Mouse (Mus musculus) liver, embryonic 13.5 days (tissue): ENCODE data around the gene Vps37c. TPM values are rescaled to one million over a fixed set of nuclear protein-coding genes. Genes with fewer than 3 reads are reported as not detected.

Experiments
- ATAC-seq: fragments of 200-750 bp; cut with Nextera tagmentation; 2 replicates; pipeline ENCODE4 v1.8.0; 2017; ENCODE audit warnings: low read depth, mild to moderate bottlenecking, moderate number of reproducible peaks, moderate library complexity
- DNase-seq: peaks from one replicate; pipeline ENCODE4 v3.0.0; 2022
- H3K27ac ChIP-seq: fragments of 300-500 bp; sonication (generic); 2 replicates; pipeline ENCODE4 v1.5.1; 2015; ENCODE audit warnings: moderate library complexity, mild to moderate bottlenecking, inconsistent platforms
- H3K27me3 ChIP-seq: fragments of 300-500 bp; sonication (generic); 2 replicates; pipeline ENCODE4 v1.6.1; 2015; ENCODE audit warnings: mild to moderate bottlenecking, inconsistent platforms
- H3K36me3 ChIP-seq: fragments of 300-500 bp; sonication (generic); 2 replicates; pipeline ENCODE4 v1.6.1; 2015; ENCODE audit warnings: mild to moderate bottlenecking, inconsistent platforms
- H3K4me1 ChIP-seq: fragments of 300-500 bp; sonication (generic); replicated peaks from 2 replicates; pipeline ENCODE4 v1.6.1; 2015; ENCODE audit warnings: inconsistent platforms
- H3K4me2 ChIP-seq: fragments of 300-500 bp; sonication (generic); 2 replicates; pipeline ENCODE4 v1.6.1; 2015; ENCODE audit warnings: inconsistent platforms, mild to moderate bottlenecking, moderate library complexity
- H3K4me3 ChIP-seq: fragments of 300-500 bp; sonication (generic); replicated peaks from 2 replicates; pipeline ENCODE4 v1.5.1; 2015; ENCODE audit warnings: mild to moderate bottlenecking, inconsistent platforms
- H3K9ac ChIP-seq: fragments of 300-500 bp; sonication (generic); 2 replicates; pipeline ENCODE4 v1.6.1; 2015; ENCODE audit warnings: mild to moderate bottlenecking, inconsistent platforms
- H3K9me3 ChIP-seq: fragments of 300-500 bp; sonication (generic); replicated peaks from 2 replicates; pipeline ENCODE4 v1.6.1; 2016; ENCODE audit warnings: inconsistent platforms
- WGBS: fragments of 180-500 bp; shearing (Covaris S2); methylation state at CpG from one replicate; pipeline ENCODE4 v1.1.7; 2015; ENCODE audit not compliant: insufficient replicate concordance; 5-methylcytosine and 5-hydroxymethylcytosine counted together
- polyA plus RNA-seq: library from polyadenylated mRNA; unstranded; fragments of >200 nt; fragmentation: Nextera tagmentation; extraction: Ambion mirVana; gene quantifications from 2 replicates; pipeline ENCODE4 v1.2.1, GENCODE M21; 2015

Vps37c gene
- polyA plus RNA-seq, 1 experiment from 2014 or later: 10.4 TPM

- no peaks in the 10 kb centered on the region for H3K9me3 ChIP-seq
- no peaks in the 10 kb centered on the region for H3K36me3 ChIP-seq
- H3K4me3 ChIP-seq: no peak overlapping the region
- H3K9ac ChIP-seq: no peak overlapping the region
- no peak for DNase-seq
- peaks cover 59% of the 10 kb centered on the region for H3K4me1 ChIP-seq
- no peak overlapping the region for H3K4me2 ChIP-seq
- 55% methylated on average over 3 of the region's 3 CpGs for WGBS
- no peak for ATAC-seq
- no peaks in the 10 kb centered on the region for H3K27me3 ChIP-seq
- peak overlapping the region; percentile 99 for H3K27ac ChIP-seq
These were observed 23.4 kb upstream of the Vps37c start for GRCm38 (mm10) chr19:10665093-10665492.

GRCm38 (mm10) chr19:10665499-10665898, 23.0 kb upstream of the Vps37c start:
- Histone ChIP-seq H3K36me3 (no peaks in the 10 kb centered on the region), H3K9ac (no peak overlapping the region), H3K4me2 (no peak overlapping the region), H3K4me3 (no peak overlapping the region), H3K4me1 (peaks cover 55% of the 10 kb centered on the region), H3K27ac (peak overlapping the region; percentile 99; the same call in 1 of the 2 replicates), H3K27me3 (no peaks in the 10 kb centered on the region), H3K9me3 (no peaks in the 10 kb centered on the region)
- DNase-seq (peak; percentile 65), ATAC-seq (no peak)
- 5% methylated on average over 2 of the region's 2 CpGs for WGBS

GRCm38 (mm10) chr19:10671319-10671718, 17.2 kb upstream of the Vps37c start:
- Histone ChIP-seq H3K27ac (no peak overlapping the region), H3K4me3 (no peak overlapping the region), H3K9me3 (no peaks in the 10 kb centered on the region), H3K9ac (no peak overlapping the region), H3K36me3 (no peaks in the 10 kb centered on the region), H3K4me2 (no peak overlapping the region), H3K27me3 (no peaks in the 10 kb centered on the region), H3K4me1 (peaks cover 12% of the 10 kb centered on the region)
- ATAC-seq: peak; percentile 56
- 58% methylated on average over 4 of the region's 4 CpGs for WGBS
- no peak for DNase-seq

- ATAC-seq (no peak), DNase-seq (no peak)
- H3K4me2 ChIP-seq: no peak overlapping the region
- H3K4me3 ChIP-seq: no peak overlapping the region
- no peak overlapping the region for H3K27ac ChIP-seq
- H3K9ac ChIP-seq: no peak overlapping the region
- no peaks in the 10 kb centered on the region for H3K9me3 ChIP-seq
- peaks cover 12% of the 10 kb centered on the region for H3K4me1 ChIP-seq
- 58% methylated on average over 9 of the region's 9 CpGs for WGBS
- H3K27me3 ChIP-seq: no peaks in the 10 kb centered on the region
- H3K36me3 ChIP-seq: no peaks in the 10 kb centered on the region
These were observed 16.6 kb upstream of the Vps37c start for GRCm38 (mm10) chr19:10671854-10672417.

GRCm38 (mm10) chr19:10673275-10673674, 15.3 kb upstream of the Vps37c start:
- DNase-seq: no peak
- no peak overlapping the region for H3K4me2 ChIP-seq
- H3K36me3 ChIP-seq: no peaks in the 10 kb centered on the region
- no peak for ATAC-seq
- peaks cover 23% of the 10 kb centered on the region for H3K4me1 ChIP-seq
- H3K27me3 ChIP-seq: no peaks in the 10 kb centered on the region
- 58% methylated on average over 1 of the region's 1 CpGs for WGBS
- H3K9me3 ChIP-seq: no peaks in the 10 kb centered on the region
- no peak overlapping the region for H3K9ac ChIP-seq
- H3K4me3 ChIP-seq: no peak overlapping the region
- no peak overlapping the region for H3K27ac ChIP-seq

- WGBS: 78% methylated on average over 16 of the region's 16 CpGs
These were observed 11.9 kb upstream of the Vps37c start for GRCm38 (mm10) chr19:10676656-10677055.

GRCm38 (mm10) chr19:10677915-10678771, 10.4 kb upstream of the Vps37c start, which contains the start of gene Pga5:
Pga5 (minus strand) TSS chr19:10678071.
- 12% methylated on average over 6 of the region's 6 CpGs for WGBS
- H3K27me3 ChIP-seq: no peaks in the 10 kb centered on the region
- no peak within 1 kb of the TSS; the same call in 1 of the 2 replicates for H3K9ac ChIP-seq
- H3K9me3 ChIP-seq: no peaks in the 10 kb centered on the region
- H3K4me3 ChIP-seq: no peak within 1 kb of the TSS
- H3K4me1 ChIP-seq: peaks cover 12% of the 10 kb centered on the region
- H3K4me2 ChIP-seq: no peak within 1 kb of the TSS
- no peak within 1 kb of the TSS for H3K27ac ChIP-seq
- ATAC-seq (peak; percentile 54), DNase-seq (peak; percentile 53)
- no peaks in the 10 kb centered on the region for H3K36me3 ChIP-seq

More at GRCm38 (mm10) chr19:10676656-10677055, 11.9 kb upstream of the Vps37c start:
- H3K9me3 ChIP-seq: no peaks in the 10 kb centered on the region
- no peak overlapping the region for H3K4me3 ChIP-seq
- no peak overlapping the region for H3K4me2 ChIP-seq
- no peak for ATAC-seq
- no peak overlapping the region for H3K27ac ChIP-seq
- H3K27me3 ChIP-seq: no peaks in the 10 kb centered on the region
- H3K36me3 ChIP-seq: no peaks in the 10 kb centered on the region
- peaks cover 18% of the 10 kb centered on the region for H3K4me1 ChIP-seq
- no peak for DNase-seq
- no peak overlapping the region for H3K9ac ChIP-seq

GRCm38 (mm10) chr19:10678772-10679067, 9.8 kb upstream of the Vps37c start:
- no peak for DNase-seq
- Histone ChIP-seq H3K27me3 (no peaks in the 10 kb centered on the region), H3K4me3 (no peak overlapping the region), H3K4me2 (no peak overlapping the region), H3K9ac (no peak overlapping the region), H3K27ac (no peak overlapping the region), H3K36me3 (no peaks in the 10 kb centered on the region), H3K4me1 (peaks cover 12% of the 10 kb centered on the region), H3K9me3 (no peaks in the 10 kb centered on the region)
- 70% methylated on average over 1 of the region's 1 CpGs for whole genome bisulfite sequencing
- ATAC-seq: no peak

GRCm38 (mm10) chr19:10681571-10681970, 7.0 kb upstream of the Vps37c start:
- no peak for DNase-seq
- Histone ChIP-seq H3K9me3 (no peaks in the 10 kb centered on the region), H3K27ac (no peak overlapping the region), H3K4me3 (no peak overlapping the region), H3K36me3 (no peaks in the 10 kb centered on the region), H3K4me1 (peaks cover 21% of the 10 kb centered on the region), H3K4me2 (no peak overlapping the region), H3K9ac (no peak overlapping the region), H3K27me3 (no peaks in the 10 kb centered on the region)
- no peak for ATAC-seq
- WGBS: 47% methylated on average over 4 of the region's 4 CpGs

- Histone ChIP-seq H3K36me3 (no peaks in the 10 kb centered on the region), H3K4me1 (peaks cover 29% of the 10 kb centered on the region), H3K27me3 (no peaks in the 10 kb centered on the region), H3K27ac (no peak overlapping the region), H3K9me3 (no peaks in the 10 kb centered on the region), H3K9ac (no peak overlapping the region), H3K4me2 (no peak overlapping the region), H3K4me3 (no peak overlapping the region)
- ATAC-seq: no peak
- no peak for DNase-seq
- whole genome bisulfite sequencing: 75% methylated on average over 9 of the region's 9 CpGs
These were observed 3.5 kb upstream of the Vps37c start for GRCm38 (mm10) chr19:10685081-10685480.

GRCm38 (mm10) chr19:10685727-10686126, 2.8 kb upstream of the Vps37c start:
- no peaks in the 10 kb centered on the region for H3K27me3 ChIP-seq
- no peak overlapping the region for H3K4me3 ChIP-seq
- H3K4me1 ChIP-seq: peaks cover 36% of the 10 kb centered on the region
- H3K4me2 ChIP-seq: no peak overlapping the region
- H3K36me3 ChIP-seq: no peaks in the 10 kb centered on the region
- ATAC-seq (no peak), DNase-seq (no peak)
- H3K27ac ChIP-seq: no peak overlapping the region
- 57% methylated on average over 2 of the region's 2 CpGs for WGBS
- peak overlapping the region; percentile 16; the same call in 1 of the 2 replicates for H3K9ac ChIP-seq
- H3K9me3 ChIP-seq: no peaks in the 10 kb centered on the region
